Mouse (Mus musculus) left cerebral cortex, adult 11 months (tissue): ENCODE data around the gene Krt88.

Experiments used
- DNase-seq: peaks from one replicate; pipeline ENCODE4 v3.0.0; 2022; ENCODE audit warnings: low spot score

The Krt88 gene

GRCm38 (mm10) chr15:101447444-101447843, at the start of gene Krt88:
Gene Krt88, plus strand, starts transcription at chr15:101447744.
- no peak for DNase-seq

- DNase-seq, result no peak
Measured at GRCm38 (mm10) chr15:101398269-101398668, 49.3 kb upstream of the Krt88 start.

GRCm38 (mm10) chr15:101410775-101411174, 36.8 kb upstream of the Krt88 start, which contains the start of gene Krt7:
Gene Krt7, plus strand, starts transcription at chr15:101411043.
- DNase-seq, result no peak

DNA sequence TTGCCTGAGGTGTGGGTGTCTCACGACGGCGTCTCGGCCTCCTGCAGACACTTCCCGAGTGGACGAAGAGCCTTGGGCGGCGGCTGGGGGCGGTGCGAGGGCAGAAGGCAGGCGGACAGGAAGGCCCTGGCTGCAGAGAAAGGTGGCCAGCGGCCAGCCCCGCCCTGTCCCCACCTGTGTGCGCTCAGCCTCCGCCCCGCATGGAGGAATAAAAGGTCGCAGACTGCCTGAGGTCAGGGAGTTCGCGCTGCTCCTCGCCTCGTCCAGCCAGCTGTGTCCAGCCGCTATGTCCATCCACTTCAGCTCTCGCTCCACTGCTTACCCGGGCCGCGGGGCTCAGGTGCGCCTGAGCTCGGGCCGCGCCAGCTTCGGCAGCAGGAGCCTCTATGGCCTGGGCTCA, 35.4 kb upstream of the Krt88 start:
- no peak for DNase-seq

DNA sequence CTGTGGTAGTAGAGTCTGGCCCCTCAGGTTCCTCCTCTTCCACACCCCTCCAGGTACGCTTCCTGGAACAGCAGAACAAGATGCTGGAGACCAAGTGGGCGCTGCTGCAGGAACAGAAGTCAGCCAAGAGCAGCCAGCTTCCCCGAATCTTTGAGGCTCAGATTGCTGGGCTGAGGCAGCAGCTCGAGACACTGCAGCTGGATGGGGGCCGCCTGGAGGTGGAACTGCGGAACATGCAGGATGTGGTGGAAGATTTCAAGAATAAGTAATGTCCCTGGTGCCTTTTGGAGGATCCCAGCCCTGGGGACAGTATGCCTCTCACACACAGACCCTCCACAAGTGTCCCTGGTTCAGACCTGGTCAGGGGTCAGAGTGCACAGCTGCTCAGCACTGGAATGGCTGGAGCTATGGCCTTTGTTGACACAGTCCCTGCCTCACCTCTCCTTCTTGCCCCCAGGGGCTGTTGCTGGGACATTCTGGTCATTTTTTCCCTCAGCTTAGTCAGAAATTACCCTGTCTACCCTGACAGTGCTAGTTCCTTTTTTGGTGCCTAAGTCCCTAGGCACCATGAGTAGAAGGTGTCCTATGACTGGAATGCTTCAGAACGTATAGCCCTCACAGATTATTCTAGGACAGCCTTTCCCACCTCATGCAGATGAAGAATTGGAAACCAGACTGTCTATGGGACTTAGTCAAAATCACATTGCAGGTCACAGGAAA, 33.5 kb upstream of the Krt88 start:
- no peak for DNase-seq

DNA sequence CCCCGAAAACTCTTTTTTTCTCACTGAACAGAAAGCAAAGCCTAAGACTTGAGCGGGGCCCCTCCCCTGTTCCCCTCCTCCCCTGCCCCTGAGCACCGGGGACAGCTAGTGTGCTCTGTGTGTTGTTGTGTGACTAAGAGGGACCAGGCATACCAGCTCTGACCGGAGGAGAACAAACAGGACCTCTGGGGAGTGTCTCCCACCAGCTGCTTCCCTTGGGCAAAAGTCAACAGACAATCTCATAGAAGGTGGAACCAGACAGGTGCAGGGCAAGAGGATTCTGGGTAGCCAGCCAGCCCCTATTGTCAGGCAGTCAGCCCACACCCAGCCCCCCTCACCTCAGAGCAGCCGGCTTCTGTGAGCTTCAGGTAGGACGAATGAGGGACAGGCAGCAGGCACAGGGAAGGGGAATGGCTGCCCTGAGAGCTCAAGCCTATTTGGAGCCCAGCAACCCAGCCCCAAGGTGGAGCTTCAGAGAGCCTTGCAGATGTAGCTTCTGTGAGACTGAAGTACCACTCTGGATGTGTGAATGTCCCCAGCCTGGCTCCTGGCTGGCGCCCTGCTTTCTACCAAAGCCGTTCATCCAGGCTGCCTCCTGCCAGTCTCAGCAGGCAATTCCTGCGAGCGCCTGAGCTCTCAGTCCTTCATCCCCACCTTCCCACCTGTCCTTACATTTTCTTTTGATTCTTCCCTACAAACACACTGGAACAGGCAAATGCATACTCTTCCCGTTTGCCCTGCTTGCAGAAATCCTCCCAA, 32.6 kb upstream of the Krt88 start:
- DNase-seq, result no peak

- DNase-seq, result no peak
Measured at GRCm38 (mm10) chr15:101418950-101419349, 28.6 kb upstream of the Krt88 start.

- no peak for DNase-seq
Measured at GRCm38 (mm10) chr15:101420903-101421302, 26.6 kb upstream of the Krt88 start.

GRCm38 (mm10) chr15:101424914-101425313, 22.6 kb upstream of the Krt88 start:
- DNase-seq, result no peak

DNA sequence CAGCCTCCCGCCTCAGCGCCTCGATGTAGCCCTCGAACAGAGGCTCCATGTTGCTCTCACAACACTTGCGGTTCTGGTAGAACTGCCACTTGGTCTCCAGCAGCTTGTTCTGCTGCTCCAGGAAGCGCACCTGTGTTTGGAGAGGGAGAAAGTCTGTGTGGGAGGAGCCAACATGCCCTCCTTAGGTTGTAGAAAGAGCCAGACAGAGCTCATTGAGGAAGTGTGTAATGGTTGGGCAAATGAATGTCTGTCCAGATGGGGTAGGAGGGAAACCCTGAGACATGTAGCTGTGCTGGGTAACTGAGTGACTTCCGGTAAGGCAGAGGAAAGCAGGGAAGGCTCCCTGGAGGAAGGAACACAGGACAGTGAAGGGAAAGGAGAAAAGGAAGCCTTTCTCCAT, 10.9 kb upstream of the Krt88 start:
- DNase-seq, result no peak

- no peak for DNase-seq
Measured at GRCm38 (mm10) chr15:101438555-101438954, 9.0 kb upstream of the Krt88 start, which contains the start of gene Krt87. Gene Krt87, minus strand, starts transcription at chr15:101438804.

DNA sequence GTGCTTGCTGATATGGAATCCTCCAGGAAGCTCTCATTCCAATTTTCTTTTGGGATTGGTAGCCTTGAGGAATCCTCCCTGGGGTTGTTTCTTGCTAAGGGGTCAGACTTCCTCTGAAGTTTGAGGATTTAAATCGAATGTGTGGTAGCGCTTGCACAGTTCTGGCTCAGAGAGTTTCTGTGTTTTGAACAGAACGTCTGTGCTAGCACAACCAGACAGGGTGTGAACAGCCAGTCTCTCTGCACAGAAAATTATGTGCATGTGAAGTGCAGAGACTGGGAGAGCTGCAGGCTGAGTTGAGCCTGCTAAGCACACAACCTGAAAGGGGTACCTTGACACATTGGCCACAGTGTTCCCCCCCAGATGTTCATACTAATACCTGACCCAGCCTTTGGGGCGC, 6.7 kb upstream of the Krt88 start:
- DNase-seq, result no peak

- no peak for DNase-seq
Measured at GRCm38 (mm10) chr15:101446572-101446971, 972 bp upstream of the Krt88 start.

- DNase-seq, result peak; percentile 68
Measured at GRCm38 (mm10) chr15:101453093-101453736, 5.7 kb downstream of the Krt88 start.

- DNase-seq, result no peak
Measured at GRCm38 (mm10) chr15:101454774-101455173, 7.2 kb downstream of the Krt88 start.

- no peak for DNase-seq
Measured at GRCm38 (mm10) chr15:101455292-101455691, 7.7 kb downstream of the Krt88 start.

- no peak for DNase-seq
Measured at GRCm38 (mm10) chr15:101455891-101456290, 8.3 kb downstream of the Krt88 start.

- no peak for DNase-seq
Measured at GRCm38 (mm10) chr15:101458361-101458930, 10.9 kb downstream of the Krt88 start.

DNA sequence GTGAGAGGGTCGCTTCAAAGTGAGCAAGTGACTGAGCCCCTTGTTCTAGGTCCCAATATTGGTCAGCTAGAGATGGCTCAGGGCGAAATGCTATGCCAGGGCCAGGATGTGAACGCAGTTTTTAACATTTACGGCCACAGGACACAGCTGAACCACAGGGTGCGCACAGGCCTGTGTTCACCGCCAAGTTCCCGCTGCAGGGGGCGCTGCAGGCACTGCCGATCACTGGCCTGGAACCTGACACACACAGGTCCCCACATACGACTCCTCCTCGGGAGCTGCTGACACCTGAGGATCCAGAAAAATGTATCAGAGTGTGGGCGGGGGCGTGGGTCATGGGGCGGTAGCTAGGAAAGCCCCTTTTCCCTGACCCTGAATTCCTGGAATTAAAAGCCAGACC, 11.7 kb downstream of the Krt88 start:
- no peak for DNase-seq

DNA sequence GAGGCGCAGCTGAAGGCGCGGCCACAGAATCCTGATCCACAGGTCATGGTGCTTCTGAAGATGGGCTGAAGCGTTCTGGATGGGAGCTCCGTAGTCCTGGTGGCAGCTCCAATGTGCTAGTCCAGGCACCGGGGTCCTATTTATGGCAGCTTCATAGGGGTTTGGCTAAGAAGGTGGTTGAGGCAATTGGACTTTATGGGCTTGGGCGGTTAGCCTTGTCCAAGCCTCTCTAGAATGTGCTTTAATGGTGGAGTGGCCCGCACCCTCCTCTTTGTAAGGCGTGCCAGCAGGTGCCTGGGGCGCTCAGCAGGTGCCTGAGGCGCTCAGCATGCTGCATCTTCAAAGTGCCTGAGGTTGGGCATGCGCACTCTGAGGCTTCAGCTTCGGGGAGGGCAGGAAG, 16.1 kb downstream of the Krt88 start, which contains the start of gene Krt81:
TSS of gene Krt81 (minus strand) at position 101 of the 400 bp plus-strand sequence.
- no peak for DNase-seq

GRCm38 (mm10) chr15:101469093-101469492, 21.5 kb downstream of the Krt88 start:
- no peak for DNase-seq

DNA sequence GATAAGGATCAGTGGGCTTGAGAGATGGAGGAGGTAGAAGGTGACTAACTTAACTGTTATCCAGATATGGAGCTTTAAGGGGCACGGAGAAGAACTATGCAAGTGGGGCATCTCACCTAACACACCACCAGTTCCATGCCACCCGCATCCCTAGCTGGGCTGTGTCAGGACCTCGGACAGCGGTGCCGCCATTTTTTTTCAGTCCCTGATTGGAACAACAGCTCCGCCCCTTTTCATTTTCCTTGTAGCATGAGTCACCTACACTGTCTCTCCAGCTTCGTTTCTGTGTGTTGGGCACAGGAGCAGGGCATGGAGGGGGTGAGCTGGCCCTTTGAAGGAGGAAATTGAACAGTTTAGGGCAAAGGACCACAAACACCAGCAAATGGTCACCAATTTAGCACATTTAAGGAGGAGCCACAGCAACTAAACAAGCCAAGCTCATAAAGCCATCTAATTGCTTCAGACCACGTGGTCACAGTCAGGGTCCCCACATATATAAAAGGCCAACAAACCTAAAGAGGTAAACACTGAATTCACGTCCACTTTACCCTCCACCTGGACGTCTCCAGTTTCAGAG, 25.5 kb downstream of the Krt88 start, which contains the start of gene Krt86:
TSS of gene Krt86 (plus strand) at position 527 of the 577 bp plus-strand sequence.
- no peak for DNase-seq
